Mouse (Mus musculus): ENCODE measurements around the gene Efemp2.

Gene Efemp2

GRCm38 (mm10) chr19:5503687-5504086, 29.9 kb downstream of the Efemp2 start, which contains the start of gene 1700020D05Rik:
1700020D05Rik (minus strand) TSS chr19:5503787.
- DNase-seq, result no peak

- DNase-seq, result peak; percentile 97 to 98
Observed at GRCm38 (mm10) chr19:5510031-5511026, 36.6 kb downstream of the Efemp2 start, which contains the start of gene Snx32. Snx32 (minus strand) TSS chr19:5510538.

- no peak for DNase-seq
Observed at GRCm38 (mm10) chr19:5511074-5511632, 37.4 kb downstream of the Efemp2 start.

GRCm38 (mm10) chr19:5512091-5513004, 38.6 kb downstream of the Efemp2 start:
- DNase-seq, result no peak

- DNase-seq, result no peak
Observed at GRCm38 (mm10) chr19:5513005-5513349, 39.2 kb downstream of the Efemp2 start.

GRCm38 (mm10) chr19:5515840-5516777, 42.4 kb downstream of the Efemp2 start:
- no peak for DNase-seq

GRCm38 (mm10) chr19:5516906-5517505, 43.3 kb downstream of the Efemp2 start:
- DNase-seq, result no peak

- DNase-seq, result no peak
Observed at GRCm38 (mm10) chr19:5518721-5519120, 45.0 kb downstream of the Efemp2 start.

GRCm38 (mm10) chr19:5525204-5525603, 51.5 kb downstream of the Efemp2 start:
- no peak for DNase-seq

GRCm38 (mm10) chr19:5529325-5530137, 55.8 kb downstream of the Efemp2 start:
- peak; percentile 98 to 99 for DNase-seq

GRCm38 (mm10) chr19:5530138-5530524, 56.4 kb downstream of the Efemp2 start:
- no peak for DNase-seq
